Mouse (Mus musculus) midbrain, embryonic 11.5 days (tissue): Measurements from ENCODE around the gene Tcf7. TPM values are rescaled to one million over a fixed set of nuclear protein-coding genes. Genes with fewer than 3 reads are reported as not detected.

Experiments
- ATAC-seq: fragments of 200-750 bp; cut with Nextera tagmentation; 2 replicates; pipeline ENCODE4 v1.8.0; 2017; ENCODE audit warnings: moderate TSS enrichment, moderate library complexity; ENCODE audit not compliant: low FRiP score
- DNase-seq: peaks from one replicate; pipeline ENCODE4 v3.0.0; 2015; ENCODE audit warnings: low spot score; ENCODE audit errors: missing footprints
- H3K27ac ChIP-seq: fragments of 300-500 bp; sonication (generic); 2 replicates; pipeline ENCODE4 v1.5.1; 2014; ENCODE audit warnings: low read depth, low read length
- H3K27me3 ChIP-seq: fragments of 300-500 bp; sonication (generic); 2 replicates; pipeline ENCODE4 v1.6.1; 2014; ENCODE audit warnings: mild to moderate bottlenecking, low read length, moderate library complexity, mixed read lengths; ENCODE audit not compliant: control insufficient read depth, insufficient read depth
- H3K36me3 ChIP-seq: fragments of 300-500 bp; sonication (generic); 2 replicates; pipeline ENCODE4 v1.6.1; 2014; ENCODE audit warnings: mild to moderate bottlenecking, low read length, moderate library complexity, mixed read lengths; ENCODE audit not compliant: control insufficient read depth, insufficient read depth
- H3K4me1 ChIP-seq: fragments of 300-500 bp; sonication (generic); 2 replicates; pipeline ENCODE4 v1.6.1; 2014; ENCODE audit warnings: low read length; ENCODE audit not compliant: control insufficient read depth, insufficient read depth
- H3K4me2 ChIP-seq: fragments of 300-500 bp; sonication (generic); 2 replicates; pipeline ENCODE4 v1.6.1; 2014; ENCODE audit warnings: mild to moderate bottlenecking, moderate library complexity
- H3K4me3 ChIP-seq: fragments of 300-500 bp; sonication (generic); 2 replicates; pipeline ENCODE4 v1.5.1; 2014; ENCODE audit warnings: low read depth, low read length
- H3K9ac ChIP-seq: fragments of 300-500 bp; sonication (generic); 2 replicates; pipeline ENCODE4 v1.6.1; 2014; ENCODE audit warnings: low read length
- H3K9me3 ChIP-seq: fragments of 300-500 bp; sonication (generic); 2 replicates; pipeline ENCODE4 v1.6.1; 2016; ENCODE audit warnings: low read length; ENCODE audit not compliant: control insufficient read depth
- WGBS: fragments of 180-500 bp; shearing (Covaris S2); extraction: QIAGEN DNeasy Blood & Tissue Kit; methylation state at CpG from one replicate; pipeline ENCODE4 v1.1.7; 2014; 5-methylcytosine and 5-hydroxymethylcytosine counted together
- polyA plus RNA-seq: library from polyadenylated mRNA; unstranded; fragments of >200 nt; fragmentation: Nextera tagmentation; extraction: Ambion mirVana; gene quantifications from 2 replicates; pipeline ENCODE4 v1.2.1, GENCODE M21; 2014

The Tcf7 gene
- polyA plus RNA-seq, 1 experiment from 2014 or later: 10.7 TPM

- ATAC-seq: no peak
- DNase-seq: no peak
- H3K27me3 ChIP-seq: no peaks in the 10 kb centered on the region
- no peaks in the 10 kb centered on the region for H3K36me3 ChIP-seq
- 92% methylated on average over 11 of the region's 11 CpGs for WGBS
- no peak overlapping the region for H3K27ac ChIP-seq
- no peak overlapping the region for H3K4me2 ChIP-seq
- no peak overlapping the region for H3K9ac ChIP-seq
- no peaks in the 10 kb centered on the region for H3K4me1 ChIP-seq
- H3K4me3 ChIP-seq: no peak overlapping the region
- no peaks in the 10 kb centered on the region for H3K9me3 ChIP-seq
Measured at GRCm38 (mm10) chr11:52262338-52262737, 20.5 kb downstream of the Tcf7 start.

- no peak overlapping the region for H3K9ac ChIP-seq
- ATAC-seq (no peak), DNase-seq (no peak)
- no peaks in the 10 kb centered on the region for H3K4me1 ChIP-seq
- WGBS: 66% methylated on average over 5 of the region's 5 CpGs
- no peaks in the 10 kb centered on the region for H3K9me3 ChIP-seq
- H3K27ac ChIP-seq: no peak overlapping the region
- no peaks in the 10 kb centered on the region for H3K27me3 ChIP-seq
- no peak overlapping the region for H3K4me2 ChIP-seq
- H3K36me3 ChIP-seq: no peaks in the 10 kb centered on the region
- H3K4me3 ChIP-seq: no peak overlapping the region
Measured at GRCm38 (mm10) chr11:52261937-52262336, 20.9 kb downstream of the Tcf7 start.

DNA sequence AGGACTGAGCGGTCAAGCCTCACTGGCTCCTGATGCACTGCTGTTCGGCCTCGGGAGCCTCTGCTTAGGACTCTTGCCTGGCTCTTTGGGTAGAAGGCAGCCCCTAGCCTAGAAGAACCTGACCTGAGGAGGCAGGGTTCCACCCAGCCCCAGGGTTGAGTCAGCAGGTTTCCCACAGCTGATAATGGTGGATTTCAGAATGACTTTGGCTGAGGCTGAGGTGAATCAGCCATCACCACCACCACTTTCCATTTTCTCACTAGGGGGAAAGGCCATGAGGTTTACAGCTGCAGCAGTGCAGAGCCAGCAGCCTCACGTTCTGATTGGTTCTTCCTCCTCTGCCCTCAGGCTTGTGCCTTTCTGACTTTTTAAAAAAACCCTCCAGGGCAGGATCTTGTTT is 21.9 kb downstream of the Tcf7 start:
- H3K9me3 ChIP-seq: no peaks in the 10 kb centered on the region
- no peak overlapping the region for H3K4me2 ChIP-seq
- no peak overlapping the region for H3K9ac ChIP-seq
- H3K36me3 ChIP-seq: no peaks in the 10 kb centered on the region
- H3K4me3 ChIP-seq: no peak overlapping the region
- ATAC-seq (no peak), DNase-seq (no peak)
- no peak overlapping the region for H3K27ac ChIP-seq
- H3K4me1 ChIP-seq: no peaks in the 10 kb centered on the region
- no peaks in the 10 kb centered on the region for H3K27me3 ChIP-seq
- 59% methylated on average over 4 of the region's 4 CpGs for WGBS

DNA sequence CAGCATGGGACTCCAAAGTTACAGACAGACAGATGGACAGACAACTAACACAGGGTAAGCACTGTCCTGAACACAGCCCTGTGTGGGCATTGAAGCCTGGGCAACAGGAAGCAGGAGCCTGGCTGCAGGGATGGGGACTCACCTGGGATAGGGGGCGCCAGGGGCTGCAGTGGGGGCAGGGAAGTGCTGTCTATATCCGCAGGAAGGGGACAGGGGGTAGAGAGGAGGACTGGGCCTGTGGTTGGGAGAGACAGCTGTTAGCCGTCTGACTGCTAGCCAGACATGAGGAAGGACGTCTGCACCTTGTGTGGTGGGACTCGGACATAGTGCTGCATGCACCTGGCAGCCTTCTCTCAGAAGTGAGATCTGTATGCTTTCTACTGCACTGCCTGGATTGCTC is 24.1 kb downstream of the Tcf7 start:
- no peaks in the 10 kb centered on the region for H3K27me3 ChIP-seq
- H3K4me2 ChIP-seq: no peak overlapping the region
- no peaks in the 10 kb centered on the region for H3K36me3 ChIP-seq
- no peaks in the 10 kb centered on the region for H3K9me3 ChIP-seq
- no peak for DNase-seq
- WGBS: 77% methylated on average over 5 of the region's 5 CpGs
- H3K9ac ChIP-seq: no peak overlapping the region
- H3K4me3 ChIP-seq: no peak overlapping the region
- ATAC-seq: no peak
- H3K27ac ChIP-seq: no peak overlapping the region
- no peaks in the 10 kb centered on the region for H3K4me1 ChIP-seq

- no peaks in the 10 kb centered on the region for H3K36me3 ChIP-seq
- WGBS: 85% methylated on average over 3 of the region's 3 CpGs
Measured at GRCm38 (mm10) chr11:52257376-52257775, 25.4 kb downstream of the Tcf7 start.

DNA sequence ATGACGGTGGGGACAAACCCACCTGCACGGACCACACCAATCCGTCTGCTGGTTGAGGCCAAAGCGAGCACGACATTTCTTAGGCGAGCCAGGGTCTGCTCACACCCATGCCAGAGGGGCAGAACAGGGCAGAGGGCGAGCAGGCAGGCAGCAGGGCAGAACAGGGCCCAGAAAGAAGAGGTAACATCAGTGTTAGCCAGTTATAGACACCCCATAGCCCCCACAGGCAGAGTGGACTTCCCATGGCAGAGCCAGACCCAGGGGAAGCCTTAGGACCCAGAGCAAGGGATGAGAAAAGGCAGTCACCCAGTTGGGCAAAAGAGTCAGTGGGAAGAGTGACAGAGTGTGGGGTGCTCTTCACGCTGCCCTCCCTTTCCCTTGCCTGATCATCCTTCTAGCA is 27.7 kb downstream of the Tcf7 start:
- H3K4me1 ChIP-seq: no peaks in the 10 kb centered on the region
- no peak overlapping the region for H3K9ac ChIP-seq
- no peaks in the 10 kb centered on the region for H3K27me3 ChIP-seq
- 89% methylated on average over 8 of the region's 8 CpGs for WGBS
- no peak overlapping the region for H3K4me2 ChIP-seq
- DNase-seq (no peak), ATAC-seq (no peak)
- H3K27ac ChIP-seq: no peak overlapping the region
- no peaks in the 10 kb centered on the region for H3K9me3 ChIP-seq
- no peak overlapping the region for H3K4me3 ChIP-seq
- H3K36me3 ChIP-seq: no peaks in the 10 kb centered on the region

More at GRCm38 (mm10) chr11:52257376-52257775, 25.4 kb downstream of the Tcf7 start:
- Histone ChIP-seq H3K9ac (no peak overlapping the region), H3K27ac (no peak overlapping the region), H3K4me3 (no peak overlapping the region), H3K27me3 (no peaks in the 10 kb centered on the region), H3K4me2 (no peak overlapping the region), H3K9me3 (no peaks in the 10 kb centered on the region), H3K4me1 (no peaks in the 10 kb centered on the region)
- no peak for ATAC-seq
- DNase-seq: no peak

DNA sequence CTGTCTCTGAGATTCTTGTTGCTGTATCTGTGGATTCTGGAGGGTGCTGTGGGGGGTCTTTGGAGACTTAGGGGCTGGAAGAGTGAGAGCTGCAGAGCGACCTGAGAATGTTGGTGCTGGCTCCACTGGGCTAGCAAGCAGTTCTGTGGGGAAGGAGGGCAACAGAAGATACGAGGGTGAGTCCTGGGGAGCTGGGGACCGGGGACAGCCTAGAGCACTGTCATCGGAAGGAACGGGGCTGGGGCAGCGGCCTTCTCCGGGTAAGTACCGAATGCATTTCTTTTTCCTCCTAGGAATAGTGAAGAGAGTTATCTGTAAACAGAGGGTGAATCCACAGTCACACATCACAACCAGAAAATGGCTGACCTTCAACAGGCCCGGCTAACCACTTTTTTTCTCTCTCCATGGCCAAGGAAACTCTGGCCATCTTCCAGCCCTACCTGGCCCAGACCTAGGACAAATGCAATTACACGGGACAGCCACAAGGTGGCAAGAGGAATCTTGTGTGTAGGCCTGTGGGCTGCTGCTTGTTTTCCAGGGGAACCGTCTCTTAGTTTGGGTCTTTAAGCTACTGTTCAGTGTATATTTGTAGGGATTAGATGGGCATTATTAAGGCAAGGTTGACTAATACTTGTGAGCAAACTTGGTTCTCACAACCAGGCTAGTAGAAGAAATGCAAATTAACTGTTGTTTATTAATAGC is 29.0 kb downstream of the Tcf7 start:
- H3K9ac ChIP-seq: no peak overlapping the region
- no peak overlapping the region for H3K4me3 ChIP-seq
- H3K9me3 ChIP-seq: no peaks in the 10 kb centered on the region
- peaks cover 3% of the 10 kb centered on the region; the same call in 1 of the 2 replicates for H3K36me3 ChIP-seq
- H3K4me1 ChIP-seq: no peaks in the 10 kb centered on the region
- ATAC-seq: peak; percentile 74; the same call in 1 of the 2 replicates
- no peaks in the 10 kb centered on the region for H3K27me3 ChIP-seq
- no peak overlapping the region for H3K4me2 ChIP-seq
- peak; percentile 93 for DNase-seq
- 66% methylated on average over 11 of the region's 11 CpGs for WGBS
- no peak overlapping the region for H3K27ac ChIP-seq

GRCm38 (mm10) chr11:52252692-52253091 is 30.1 kb downstream of the Tcf7 start:
- no peak for DNase-seq
- no peak for ATAC-seq
- Histone ChIP-seq H3K9ac (no peak overlapping the region), H3K9me3 (no peaks in the 10 kb centered on the region), H3K4me3 (no peak overlapping the region), H3K27ac (no peak overlapping the region), H3K36me3 (peaks cover 5% of the 10 kb centered on the region; the same call in 1 of the 2 replicates), H3K4me1 (no peaks in the 10 kb centered on the region), H3K4me2 (no peak overlapping the region), H3K27me3 (no peaks in the 10 kb centered on the region)
- WGBS: 74% methylated on average over 1 of the region's 1 CpGs

DNA sequence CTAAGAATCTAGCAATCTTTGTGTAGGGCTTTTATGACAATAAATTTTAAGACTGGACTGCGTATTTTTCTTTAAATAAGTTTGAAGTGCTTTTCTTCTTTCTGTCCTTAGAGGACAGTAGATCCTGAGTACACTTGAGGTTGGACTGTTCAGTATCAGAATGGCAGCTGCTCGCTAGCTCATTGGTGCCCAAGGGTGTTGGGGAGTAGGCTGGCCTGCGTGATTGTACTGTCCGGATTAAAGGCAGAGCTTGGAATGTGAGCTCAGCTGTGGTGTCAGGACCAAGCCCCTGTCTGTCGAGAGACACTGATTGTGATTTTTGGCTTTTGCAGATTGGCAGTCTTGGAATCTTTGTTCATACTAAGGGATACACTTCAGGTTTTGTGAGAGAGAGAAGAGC is 31.0 kb downstream of the Tcf7 start:
- Histone ChIP-seq H3K9me3 (no peaks in the 10 kb centered on the region), H3K36me3 (peaks cover 5% of the 10 kb centered on the region; the same call in 1 of the 2 replicates), H3K27ac (no peak overlapping the region), H3K9ac (no peak overlapping the region), H3K4me2 (no peak overlapping the region), H3K4me3 (no peak overlapping the region), H3K4me1 (no peaks in the 10 kb centered on the region), H3K27me3 (no peaks in the 10 kb centered on the region)
- WGBS: 80% methylated on average over 5 of the region's 5 CpGs
- no peak for ATAC-seq
- no peak for DNase-seq
